Mouse (Mus musculus) thymus, adult 2 months (tissue): ENCODE measurements around the gene Acsl5. TPM values are rescaled to one million over a fixed set of nuclear protein-coding genes. Genes with fewer than 3 reads are reported as not detected.

ENCODE experiments used
- DNase-seq: peaks from one replicate; pipeline ENCODE4 v3.0.0; 2021
- H3K27ac ChIP-seq: fragments of 200-500 bp; 2 replicates; pipeline ENCODE4 v1.5.1; 2012; ENCODE audit warnings: low read length, control low read depth; ENCODE audit not compliant: control insufficient read depth, insufficient read depth
- H3K27me3 ChIP-seq: fragments of 200-500 bp; 2 replicates; pipeline ENCODE4 v1.6.1; 2012; ENCODE audit warnings: mild to moderate bottlenecking, low read length, moderate library complexity, mixed read lengths; ENCODE audit not compliant: control insufficient read depth, insufficient read depth
- H3K36me3 ChIP-seq: fragments of 200-500 bp; 2 replicates; pipeline ENCODE4 v1.6.1; 2012; ENCODE audit warnings: mild to moderate bottlenecking, low read length, moderate library complexity; ENCODE audit not compliant: control insufficient read depth, insufficient read depth
- H3K4me1 ChIP-seq: fragments of 200-500 bp; replicated peaks from 2 replicates; pipeline ENCODE4 v1.6.1; 2012; ENCODE audit warnings: low read length; ENCODE audit not compliant: control insufficient read depth, insufficient read depth
- H3K4me3 ChIP-seq: fragments of 200-500 bp; 2 replicates; pipeline ENCODE4 v1.5.1; 2012; ENCODE audit warnings: mild to moderate bottlenecking, low read length, control low read depth, moderate library complexity; ENCODE audit not compliant: control insufficient read depth, insufficient read depth
- CTCF ChIP-seq: fragments of 200-500 bp; IDR thresholded peaks from 2 replicates; pipeline ENCODE4 v1.5.1; 2012; ENCODE audit warnings: mild to moderate bottlenecking, control low read depth, low read length, moderate library complexity, borderline replicate concordance; ENCODE audit not compliant: control insufficient read depth, poor library complexity, insufficient read depth; ENCODE audit errors: extremely low read depth
- POLR2A ChIP-seq: fragments of 200-500 bp; IDR thresholded peaks from 2 replicates; pipeline ENCODE4 v1.6.1; 2012; ENCODE audit warnings: mild to moderate bottlenecking, low read length, control low read depth, moderate library complexity; ENCODE audit not compliant: control insufficient read depth, poor library complexity, insufficient read depth; ENCODE audit errors: extremely low read depth
- WGBS: fragments of 180-500 bp; shearing (Covaris S2); methylation state at CpG from one replicate; pipeline ENCODE4 v1.1.7; 2018; 5-methylcytosine and 5-hydroxymethylcytosine counted together
- polyA plus RNA-seq: library from polyadenylated mRNA; depleted of rRNA; stranded (reverse); fragments of >200 nt; gene quantifications from 2 replicates; pipeline ENCODE4 v1.2.3, GENCODE M21; 2012

The Acsl5 gene
- polyA plus RNA-seq, 1 experiment, result 20.9 TPM

DNA sequence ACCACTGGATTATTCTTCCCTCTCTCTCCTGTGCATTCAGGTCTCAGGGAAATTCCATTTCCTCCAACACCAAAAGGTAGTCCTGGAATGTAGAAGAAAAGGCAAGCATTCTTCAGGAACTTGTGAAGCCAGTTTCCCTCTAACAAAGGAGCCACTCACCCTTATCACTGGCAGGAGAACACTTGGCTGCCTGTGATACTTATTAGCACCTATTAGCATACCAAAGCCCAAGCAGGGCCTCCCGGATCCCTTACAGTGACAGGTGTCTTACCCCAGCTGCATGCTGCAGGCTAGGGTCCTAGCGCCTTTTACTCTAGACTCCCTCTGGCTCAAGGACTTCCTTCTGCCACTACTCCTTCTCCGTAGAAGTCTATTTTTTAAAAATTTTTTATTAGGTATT lies 19.7 kb downstream of the Acsl5 start:
- no peak overlapping the region for H3K27ac ChIP-seq
- 100% methylated on average over 3 of the region's 3 CpGs for WGBS
- peaks cover 6% of the 10 kb centered on the region for H3K4me1 ChIP-seq
- H3K27me3 ChIP-seq, result no peaks in the 10 kb centered on the region
- H3K36me3 ChIP-seq, result peaks cover 20% of the 10 kb centered on the region
- TF ChIP-seq CTCF (no peak), POLR2A (no peak)
- no peak for DNase-seq
- no peak overlapping the region for H3K4me3 ChIP-seq

DNA sequence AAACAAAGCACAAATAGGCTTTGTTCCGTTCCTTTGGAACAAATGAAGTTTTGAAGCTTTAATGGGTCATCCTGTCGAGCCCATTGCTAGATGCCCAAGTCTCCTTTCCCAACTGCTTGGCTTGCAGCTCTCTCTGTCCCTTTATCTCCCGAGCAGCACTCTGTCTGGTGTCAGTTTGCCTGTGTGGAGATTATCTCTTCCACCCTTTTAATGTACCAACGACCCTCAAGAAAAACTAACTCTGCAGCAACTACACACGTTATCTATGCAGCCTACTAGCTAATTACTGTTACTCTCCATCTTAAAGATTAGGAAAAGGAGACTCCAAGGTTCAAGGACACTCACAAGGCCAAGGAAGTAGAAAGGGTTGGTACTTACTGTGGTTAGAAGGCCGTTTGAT lies 21.6 kb downstream of the Acsl5 start:
- TF ChIP-seq CTCF, result no peak
- TF ChIP-seq POLR2A, result no peak
- 94% methylated on average over 6 of the region's 6 CpGs for WGBS
- Histone ChIP-seq H3K4me1 (peaks cover 3% of the 10 kb centered on the region), H3K36me3 (peaks cover 27% of the 10 kb centered on the region), H3K4me3 (no peak overlapping the region), H3K27me3 (no peaks in the 10 kb centered on the region), H3K27ac (no peak overlapping the region)
- no peak for DNase-seq

DNA sequence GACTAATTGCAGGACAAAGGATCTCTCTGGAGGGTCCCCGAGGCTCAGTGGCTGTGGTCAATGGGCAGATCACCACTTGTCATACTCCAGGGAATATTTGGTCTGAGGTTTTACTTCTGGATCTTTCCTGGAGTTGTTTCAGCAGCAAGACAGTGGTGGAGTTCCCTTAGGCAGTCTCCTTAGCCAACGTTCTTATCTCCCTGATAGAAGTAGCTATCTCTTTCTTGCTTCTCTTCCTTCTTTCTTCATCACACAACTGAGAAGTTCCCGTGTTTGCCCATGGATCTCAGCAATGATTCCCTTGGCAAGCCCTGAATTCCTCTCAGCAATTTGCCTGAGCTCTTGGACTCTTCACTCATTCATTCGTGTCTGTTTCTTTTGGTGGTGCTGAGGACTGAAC lies 24.4 kb downstream of the Acsl5 start:
- DNase-seq, result no peak
- Histone ChIP-seq H3K4me3 (no peak overlapping the region), H3K27me3 (no peaks in the 10 kb centered on the region), H3K4me1 (no peaks in the 10 kb centered on the region), H3K27ac (no peak overlapping the region), H3K36me3 (peaks cover 36% of the 10 kb centered on the region)
- no peak for TF ChIP-seq CTCF
- 97% methylated on average over 4 of the region's 4 CpGs for WGBS

DNA sequence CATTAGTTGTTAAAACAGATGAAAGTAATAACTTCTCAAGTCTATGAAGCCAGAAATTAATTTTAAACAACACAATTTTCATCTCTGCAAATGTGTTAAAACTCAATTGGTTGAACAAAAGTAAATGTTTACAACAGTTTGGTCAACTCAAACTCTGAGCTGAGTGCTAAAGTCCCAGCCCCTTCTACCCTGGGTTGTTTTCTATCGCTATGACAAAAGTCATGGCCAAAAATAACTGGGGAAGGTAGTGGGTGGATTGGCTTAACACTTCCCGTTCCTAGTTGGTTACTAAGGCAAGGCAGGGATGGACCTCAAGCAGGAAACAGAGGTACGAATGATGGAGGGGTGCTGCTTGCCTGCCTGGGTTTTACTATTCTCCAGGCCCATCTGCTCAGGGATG lies 25.0 kb downstream of the Acsl5 start:
- no peak overlapping the region for H3K27ac ChIP-seq
- no peaks in the 10 kb centered on the region for H3K4me1 ChIP-seq
- H3K4me3 ChIP-seq, result no peak overlapping the region
- 92% methylated on average over 3 of the region's 3 CpGs for WGBS
- peaks cover 37% of the 10 kb centered on the region for H3K36me3 ChIP-seq
- no peak for TF ChIP-seq CTCF
- no peak for TF ChIP-seq POLR2A
- no peaks in the 10 kb centered on the region for H3K27me3 ChIP-seq
- no peak for DNase-seq

DNA sequence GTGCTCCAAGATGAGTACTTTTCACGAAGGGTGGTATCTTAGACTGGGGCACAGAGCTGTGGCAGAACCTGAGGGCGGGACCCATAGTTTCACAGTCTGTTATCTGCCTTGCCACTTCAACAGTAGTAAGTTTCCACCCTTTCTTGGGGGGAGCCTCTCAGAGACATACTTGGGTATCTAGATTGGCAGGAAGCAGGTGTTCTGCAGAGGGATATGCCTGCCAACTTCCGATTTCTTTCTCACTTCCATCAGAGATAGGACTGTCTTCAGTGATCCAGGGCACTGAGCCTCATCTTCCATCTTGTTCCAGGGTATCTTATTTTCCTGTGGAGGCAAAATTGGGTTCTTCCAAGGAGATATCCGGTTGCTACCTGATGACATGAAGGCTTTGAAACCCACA lies 32.4 kb downstream of the Acsl5 start:
- WGBS, result 98% methylated on average over 4 of the region's 4 CpGs
- TF ChIP-seq CTCF, result no peak
- TF ChIP-seq POLR2A, result no peak
- H3K4me1 ChIP-seq, result no peaks in the 10 kb centered on the region
- DNase-seq, result no peak
- no peaks in the 10 kb centered on the region for H3K27me3 ChIP-seq
- no peak overlapping the region for H3K27ac ChIP-seq
- no peak overlapping the region for H3K4me3 ChIP-seq
- peaks cover 57% of the 10 kb centered on the region for H3K36me3 ChIP-seq

DNA sequence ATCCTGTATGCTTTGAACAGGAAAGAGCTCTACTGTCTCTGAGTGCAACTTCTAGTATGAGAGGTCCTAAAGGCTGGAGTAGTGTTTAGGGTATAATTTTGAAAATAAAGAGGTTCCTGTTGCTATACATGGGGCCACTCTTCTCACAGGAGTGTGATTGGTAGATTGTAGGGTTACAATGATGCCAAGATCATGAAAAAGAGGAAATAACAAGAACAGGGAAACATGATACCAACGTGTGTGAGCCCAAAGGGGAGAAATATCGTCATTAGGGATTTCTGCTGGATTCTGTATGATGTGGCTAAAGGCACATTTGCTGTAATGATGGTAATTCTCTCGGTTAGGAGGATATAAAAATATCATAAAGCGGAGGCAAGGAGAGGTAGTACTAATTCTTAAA lies 34.3 kb downstream of the Acsl5 start:
- 90% methylated on average over 4 of the region's 4 CpGs for WGBS
- Histone ChIP-seq H3K4me1 (no peaks in the 10 kb centered on the region), H3K36me3 (peaks cover 59% of the 10 kb centered on the region), H3K27ac (no peak overlapping the region), H3K4me3 (no peak overlapping the region), H3K27me3 (no peaks in the 10 kb centered on the region)
- DNase-seq, result no peak
- TF ChIP-seq POLR2A (no peak), CTCF (no peak)

DNA sequence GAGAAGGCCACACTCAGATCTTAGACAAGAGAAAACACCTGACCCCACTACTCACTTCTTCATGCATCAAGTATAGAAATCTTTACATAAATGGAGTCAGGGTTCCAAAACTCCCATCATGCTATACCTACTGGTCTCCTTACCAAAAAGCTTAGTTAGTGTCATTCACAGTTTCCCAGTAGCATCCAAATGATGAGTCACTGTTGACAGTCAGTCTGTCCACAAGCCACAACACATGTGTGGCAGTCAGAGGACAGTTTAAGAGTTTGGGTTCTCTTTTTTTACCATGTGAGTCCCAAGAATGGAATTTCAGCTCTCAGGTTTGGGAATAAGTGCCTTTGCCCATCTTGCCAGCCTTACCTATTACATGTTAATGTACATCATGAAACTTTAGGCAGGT lies 37.2 kb downstream of the Acsl5 start:
- TF ChIP-seq POLR2A (no peak), CTCF (no peak)
- Histone ChIP-seq H3K4me1 (no peaks in the 10 kb centered on the region), H3K27ac (no peak overlapping the region), H3K4me3 (no peak overlapping the region), H3K27me3 (no peaks in the 10 kb centered on the region), H3K36me3 (peaks cover 58% of the 10 kb centered on the region)
- DNase-seq, result no peak
